Mouse (Mus musculus) thymus, adult 18-20 months (tissue): Measurements from ENCODE around the gene Rapgef6.

Experiments used
- DNase-seq, 2 experiments: peaks; one replicate each; pipeline ENCODE4 v3.0.0; 2022; ENCODE audit warnings: mixed read lengths in 2 of 2

The Rapgef6 gene

GRCm38 (mm10) chr11:54739012-54739750, 216.5 kb downstream of the Rapgef6 start:
- DNase-seq: no peak

GRCm38 (mm10) chr11:54741330-54741729, 218.7 kb downstream of the Rapgef6 start:
- no peak for DNase-seq

GRCm38 (mm10) chr11:54744231-54744630, 221.6 kb downstream of the Rapgef6 start:
- no peak for DNase-seq
